Mouse (Mus musculus) monocyte, adult 5-6 weeks (primary cell): ENCODE measurements around the gene Naa25. TPM values are rescaled to one million over a fixed set of nuclear protein-coding genes. Genes with fewer than 3 reads are reported as not detected.
"Not testable (repeated sequence)": the region's sequence is repeated elsewhere in the genome, so short reads cannot be mapped to it uniquely, and the experiment has no call there.

Experiments used
- ATAC-seq: fragments of 153-309, 156-312 bp; replicated peaks from 2 replicates; pipeline ENCODE4 v1.8.0; 2017; ENCODE audit warnings: mild to moderate bottlenecking; ENCODE audit not compliant: low TSS enrichment, insufficient number of reproducible peaks, severe bottlenecking, poor library complexity, low FRiP score
- total RNA-seq: library from RNA; stranded (forward); fragments of 200-1000, 200-491, 200-594 nt; gene quantifications from 3 replicates; pipeline ENCODE4 v1.2.3, GENCODE M21; 2017

The Naa25 gene
- 11.7 to 38.6 TPM (median 24.4 TPM) in 3 replicates for total RNA-seq

GRCm38 (mm10) chr5:121397187-121398145 is at the start of gene Naa25:
Gene Naa25 (plus strand): TSS chr5:121397936.
- ATAC-seq, result peak; percentile 85

DNA sequence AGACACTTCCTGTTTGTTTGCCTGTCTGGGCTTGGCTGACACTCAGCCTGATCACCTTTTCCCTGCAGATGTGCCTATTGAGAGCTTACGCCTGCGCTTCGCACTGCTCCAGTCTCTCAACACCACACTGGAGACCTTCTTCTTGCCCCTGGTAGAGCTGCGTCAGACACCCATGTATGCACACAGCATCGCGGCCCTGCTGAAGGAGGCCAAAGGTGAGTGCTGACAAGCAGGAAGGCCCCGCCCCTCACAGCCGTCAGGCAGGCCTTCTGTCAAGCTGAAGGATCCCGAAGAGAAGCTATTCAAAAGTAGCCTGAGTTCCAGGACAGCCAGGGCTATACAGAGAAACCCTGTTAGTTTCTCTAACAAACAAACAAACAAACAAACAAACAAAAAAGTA is 38.5 kb upstream of the Naa25 start:
- no peak for ATAC-seq

GRCm38 (mm10) chr5:121361696-121362095 is 36.0 kb upstream of the Naa25 start:
- no peak for ATAC-seq

DNA sequence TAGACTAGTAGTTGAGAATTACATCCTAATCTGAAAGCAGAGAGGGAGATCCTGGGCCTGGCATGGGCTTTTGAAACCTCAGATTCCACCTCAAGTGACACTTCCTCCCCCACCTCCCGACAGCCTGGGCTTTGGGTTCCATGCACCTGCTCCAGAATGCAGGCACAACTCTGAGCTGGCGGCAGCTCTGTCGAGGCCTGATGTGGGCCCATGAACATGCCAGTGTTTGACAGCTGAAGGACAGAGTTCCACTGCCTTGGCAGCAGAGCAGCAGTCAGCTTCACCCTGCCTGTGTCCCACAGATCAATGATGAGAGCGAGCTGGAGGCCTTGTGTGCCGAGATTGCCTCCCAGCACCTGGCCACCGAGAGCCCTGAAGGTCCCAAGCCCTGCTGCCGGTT is 34.3 kb upstream of the Naa25 start:
- ATAC-seq, result no peak

- no peak for ATAC-seq
Measured at GRCm38 (mm10) chr5:121366449-121367225, 31.1 kb upstream of the Naa25 start.

DNA sequence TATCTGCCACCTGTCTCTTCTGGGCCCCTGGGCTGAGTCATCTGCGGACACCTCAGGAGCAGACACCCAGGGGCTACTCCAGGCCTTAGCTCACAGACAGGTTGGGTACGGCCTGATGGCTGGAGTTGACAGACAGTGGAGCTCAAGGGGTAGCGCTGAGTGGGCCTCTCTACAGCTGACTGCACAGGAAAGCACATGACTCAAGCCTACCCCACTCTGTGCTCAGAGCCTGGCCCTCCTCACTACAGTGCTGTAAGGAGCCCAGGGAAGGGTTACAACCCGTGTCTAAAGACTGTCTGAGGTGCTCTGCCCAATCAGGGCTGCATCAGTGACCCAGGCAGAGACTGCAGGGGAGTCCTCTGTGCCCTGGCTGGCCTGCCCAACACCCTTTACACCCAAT is 30.5 kb upstream of the Naa25 start:
- no peak for ATAC-seq

DNA sequence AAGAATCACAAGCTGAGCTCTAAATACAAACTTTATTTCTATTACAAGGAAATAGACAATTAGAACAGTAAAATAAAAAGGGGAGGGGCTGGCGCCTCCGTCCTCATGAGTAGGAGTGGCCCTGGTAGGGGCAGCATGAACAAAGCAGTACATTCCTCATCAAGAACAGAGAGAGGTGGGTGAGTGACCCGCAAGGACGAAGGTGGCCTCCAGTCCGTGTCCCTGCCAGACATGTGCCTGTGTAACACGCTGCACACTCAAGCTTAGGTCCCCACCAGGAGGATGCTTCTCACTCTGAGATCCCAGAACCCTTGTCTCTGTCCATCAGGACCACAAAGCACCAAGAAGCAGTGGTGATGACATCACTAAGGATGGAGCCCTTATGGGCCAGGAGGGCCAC is 26.0 kb upstream of the Naa25 start:
- no peak for ATAC-seq

GRCm38 (mm10) chr5:121374790-121375189 is 22.9 kb upstream of the Naa25 start:
- ATAC-seq, result no peak

DNA sequence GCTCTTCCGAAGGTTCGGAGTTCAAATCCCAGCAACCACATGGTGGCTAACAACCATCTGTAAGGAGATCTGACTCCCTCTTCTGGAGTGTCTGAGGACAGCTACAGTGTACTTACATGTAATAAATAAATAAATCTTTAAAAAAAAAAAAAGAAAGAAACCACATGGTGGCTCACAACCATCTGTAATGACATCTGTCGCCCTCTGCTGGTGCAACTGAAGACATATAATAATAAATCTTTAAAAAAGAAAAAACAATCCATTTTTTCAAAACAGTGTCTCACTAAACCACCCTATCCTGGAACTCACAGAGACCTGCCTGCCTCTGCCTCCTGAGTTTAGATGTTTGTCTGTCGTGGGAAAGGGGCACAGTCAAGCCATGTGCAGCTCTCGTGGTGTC is 20.8 kb upstream of the Naa25 start:
- not testable (repeated sequence) for ATAC-seq

- ATAC-seq, result no peak
Measured at GRCm38 (mm10) chr5:121378678-121379256, 19.0 kb upstream of the Naa25 start.

GRCm38 (mm10) chr5:121380692-121381091 is 17.0 kb upstream of the Naa25 start:
- no peak for ATAC-seq

GRCm38 (mm10) chr5:121383857-121384756 is 13.6 kb upstream of the Naa25 start:
- peak; percentile 40; the same call in 1 of the 2 replicates for ATAC-seq

DNA sequence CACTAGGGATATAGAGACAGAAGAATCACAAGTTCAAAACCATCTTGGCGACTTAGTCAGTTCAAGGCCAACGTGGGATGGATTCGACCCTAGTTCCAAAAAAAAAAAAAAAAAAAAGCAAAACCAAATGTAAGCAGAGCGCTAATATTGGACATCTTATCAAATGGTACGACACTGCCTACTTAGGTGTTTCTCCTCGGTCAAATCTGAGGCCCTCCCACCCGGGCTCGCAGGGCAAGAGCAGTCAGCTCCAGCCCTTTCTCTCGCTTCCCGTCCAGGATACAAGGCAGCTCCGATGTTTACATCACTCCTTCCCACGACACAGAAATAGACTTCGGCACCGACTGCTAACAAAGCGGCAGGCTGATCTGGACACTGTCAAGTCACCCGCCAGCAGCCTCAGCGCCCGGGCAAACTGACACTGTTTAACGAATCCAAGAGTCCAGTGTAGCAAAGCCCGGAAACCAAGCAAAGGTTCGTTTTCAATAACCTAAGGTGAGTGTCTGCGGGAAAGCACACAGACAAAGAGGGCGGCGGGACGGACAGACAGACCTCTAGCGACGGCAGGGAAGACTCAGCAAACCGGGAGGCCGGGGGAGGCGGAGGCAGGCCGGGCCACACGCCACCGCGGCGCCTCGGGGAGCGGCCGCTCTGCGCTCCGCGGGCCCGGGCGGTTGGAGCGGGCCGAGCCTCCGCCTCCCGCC is 12.8 kb upstream of the Naa25 start:
- ATAC-seq, result peak; percentile 8; the same call in 1 of the 2 replicates

DNA sequence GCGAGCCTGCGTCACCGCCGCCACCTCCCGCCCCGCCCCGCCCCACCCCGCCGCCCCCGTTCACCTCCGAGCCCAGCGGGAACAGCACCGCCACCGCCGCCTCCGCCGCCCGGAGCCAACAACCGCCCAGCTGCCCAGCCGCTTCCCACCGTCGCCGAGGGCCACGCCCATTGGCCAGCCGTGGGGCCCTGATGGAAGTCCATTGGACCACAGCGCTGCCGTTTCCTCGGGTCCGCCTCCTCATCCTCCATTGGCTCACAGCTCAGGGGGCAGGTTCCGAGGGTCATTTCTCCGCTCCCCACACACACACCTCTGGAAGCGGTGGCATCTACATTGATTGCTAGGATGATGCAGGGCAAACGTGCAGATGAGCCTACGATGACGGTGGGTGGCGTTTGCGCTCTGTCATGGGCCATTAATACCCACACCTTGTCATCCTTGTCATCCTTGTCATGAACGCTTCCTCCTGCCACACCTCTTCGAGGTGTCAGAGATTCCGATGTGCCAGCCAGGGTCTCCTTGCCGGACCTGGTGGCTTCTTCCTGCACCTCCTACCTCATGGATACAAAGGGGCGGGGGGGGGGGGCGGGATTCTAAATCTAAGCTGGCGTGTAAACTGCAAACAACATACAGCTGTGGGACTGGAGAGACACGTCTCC is 12.1 kb upstream of the Naa25 start, which contains the start of gene Trafd1:
TSS of gene Trafd1 (minus strand) at position 172 of the 659 bp plus-strand sequence.
- peak; percentile 85 for ATAC-seq

DNA sequence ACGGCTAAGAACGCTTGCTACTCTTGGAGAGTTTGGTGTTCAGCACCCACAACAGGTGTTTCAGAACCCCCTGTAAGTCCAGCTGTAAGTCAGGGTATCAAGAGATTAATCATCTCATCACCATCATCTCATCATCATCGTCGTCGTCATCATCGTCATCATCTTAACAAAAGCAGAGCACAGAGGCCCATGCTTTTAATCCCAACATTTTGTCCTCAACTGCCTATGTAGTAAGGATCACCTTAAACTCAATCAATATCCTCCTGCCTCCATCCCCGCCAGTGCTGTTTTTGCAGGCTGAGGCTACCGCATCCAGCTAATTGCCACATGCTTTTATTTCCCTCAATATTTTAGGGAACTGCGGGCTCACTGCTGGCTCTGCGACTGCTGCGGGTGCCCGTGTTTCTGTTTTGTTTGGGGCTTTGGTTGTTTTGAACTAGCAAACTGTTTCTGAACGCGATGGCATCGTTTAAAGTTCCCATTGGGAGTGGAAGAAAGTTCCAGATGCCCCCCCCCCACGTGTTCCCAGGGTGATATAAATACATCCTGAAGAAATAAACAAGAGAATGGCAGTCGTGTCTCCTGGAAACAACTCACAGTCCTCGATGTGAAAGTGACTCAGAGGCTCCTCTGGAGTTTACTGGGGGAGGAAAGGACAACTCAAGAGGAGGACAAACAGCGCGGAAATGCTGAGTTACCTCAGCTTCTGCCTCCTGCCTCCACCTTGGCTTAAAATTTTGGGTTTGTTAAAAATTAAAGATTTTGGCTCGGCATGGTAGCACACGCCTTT is 11.4 kb upstream of the Naa25 start:
- ATAC-seq, result no peak

DNA sequence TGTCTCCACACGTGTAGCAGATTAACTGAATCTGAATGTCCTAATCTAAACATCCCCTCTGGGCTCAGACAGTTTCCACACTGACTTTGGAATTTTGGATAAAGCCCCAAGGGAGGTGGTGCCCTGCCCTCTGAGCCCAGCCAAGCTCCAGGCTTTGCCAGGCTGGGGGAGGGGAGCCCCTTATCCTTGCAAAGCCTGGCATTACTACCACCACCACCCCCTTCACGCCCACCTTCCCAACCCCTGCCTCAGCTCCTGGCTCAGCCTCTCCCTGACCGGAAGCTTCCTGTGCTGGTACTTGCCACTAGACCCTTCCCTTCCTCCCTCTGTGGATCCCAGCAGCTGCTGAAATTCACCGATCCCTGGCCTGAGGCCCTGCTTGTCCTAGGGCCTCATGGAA is 10.6 kb upstream of the Naa25 start:
- ATAC-seq, result no peak
